21 mouse cellular contexts compared by ENCODE assay signal in genomic region chr16:57049974-57050373, GRCm38 (mm10). TPM values are rescaled to one million over a fixed set of nuclear protein-coding genes. Genes with fewer than 3 reads are reported as not detected.
"Had no signal": no experiment of that assay in that cellular context is flagged by ENCODE, and none has a peak within 500 bp of the region (broad histone marks: within the 10 kb centered on the region; RNA-seq: fewer than 3 reads in every experiment).

No protein-coding gene starts in this region.

- H3K27me3 ChIP-seq: midbrain, embryonic 12.5 days; neural tube, embryonic 13.5 days; neural tube, embryonic 15.5 days; stomach, embryonic 15.5 days had no signal

- H3K4me2 ChIP-seq: lung, embryonic 14.5 days; midbrain, embryonic 12.5 days; neural tube, embryonic 13.5 days; neural tube, embryonic 15.5 days; stomach, embryonic 15.5 days had no signal

- H3K4me3 ChIP-seq: midbrain, embryonic 10.5 days; midbrain, embryonic 12.5 days; myocyte; neural tube, embryonic 13.5 days; neural tube, embryonic 15.5 days; stomach, embryonic 15.5 days had no signal

- ATAC-seq: midbrain, embryonic 16.5 days had no signal

- H3K27ac ChIP-seq: midbrain, embryonic 10.5 days; midbrain, embryonic 12.5 days; neural tube, embryonic 13.5 days; neural tube, embryonic 15.5 days; stomach, embryonic 15.5 days; stomach, postnatal 0 days had no signal

- H3K4me1 ChIP-seq: midbrain, embryonic 10.5 days; midbrain, embryonic 12.5 days; neural tube, embryonic 13.5 days; neural tube, embryonic 15.5 days; stomach, embryonic 15.5 days had no signal

- DNase-seq: lung, embryonic 14.5 days; lung, postnatal 10 days; lung, postnatal 4 days; midbrain, embryonic 14.5 days; retina, postnatal 1 day; right cerebral cortex, adult 18-20 months; right cerebral cortex, postnatal 25 days; thymus, adult 2 months; thymus, postnatal 25 days; thymus, postnatal 4 days had no signal

- H3K9ac ChIP-seq: lung, embryonic 14.5 days; midbrain, embryonic 12.5 days; neural tube, embryonic 13.5 days; neural tube, embryonic 15.5 days; stomach, embryonic 15.5 days had no signal

- H3K9me3 ChIP-seq: midbrain, embryonic 10.5 days; midbrain, embryonic 12.5 days; neural tube, embryonic 13.5 days; neural tube, embryonic 15.5 days; stomach, embryonic 15.5 days had no signal

- H3K36me3 ChIP-seq: midbrain, embryonic 10.5 days; midbrain, embryonic 12.5 days; neural tube, embryonic 13.5 days; neural tube, embryonic 15.5 days; stomach, embryonic 15.5 days had no signal

RNA-seq across cellular contexts. Expression of gene Tmem45a2, which starts 21.2 kb away (rescaled TPM):
- total RNA-seq: megakaryocyte-erythroid progenitor cell, adult 5-6 weeks had no signal
- polyA plus RNA-seq: midbrain, embryonic 10.5 days; midbrain, embryonic 12.5 days; midbrain, embryonic 14.5 days; midbrain, embryonic 16.5 days; myocyte; neural tube, embryonic 11.5 days; neural tube, embryonic 15.5 days; spleen, adult 2 months had no signal
